Mouse (Mus musculus) intestine, embryonic 14.5 days (tissue): ENCODE results near the gene Gm9936. TPM values are rescaled to one million over a fixed set of nuclear protein-coding genes. Genes with fewer than 3 reads are reported as not detected.

ENCODE experiments used
- ATAC-seq: fragments of 200-750 bp; cut with Nextera tagmentation; replicated peaks from 2 replicates; pipeline ENCODE4 v1.8.0; 2017; ENCODE audit warnings: low read depth, moderate number of reproducible peaks, moderate TSS enrichment, moderate library complexity; ENCODE audit not compliant: low FRiP score, low TSS enrichment
- DNase-seq: peaks from one replicate; pipeline ENCODE4 v3.0.0-alpha.2; 2018; ENCODE audit warnings: low spot score
- H3K27ac ChIP-seq: fragments of 300-500 bp; sonication (generic); 2 replicates; pipeline ENCODE4 v1.5.1; 2014; ENCODE audit warnings: low read depth, mild to moderate bottlenecking, control low read depth
- H3K27me3 ChIP-seq: fragments of 300-500 bp; sonication (generic); replicated peaks from 2 replicates; pipeline ENCODE4 v1.6.1; 2014; ENCODE audit warnings: low read length, control low read depth; ENCODE audit not compliant: control insufficient read depth, insufficient read depth
- H3K36me3 ChIP-seq: fragments of 300-500 bp; sonication (generic); 2 replicates; pipeline ENCODE4 v1.6.1; 2014; ENCODE audit warnings: low read length, control low read depth; ENCODE audit not compliant: control insufficient read depth, insufficient read depth
- H3K4me1 ChIP-seq: fragments of 300-500 bp; sonication (generic); replicated peaks from 2 replicates; pipeline ENCODE4 v1.6.1; 2014; ENCODE audit warnings: low read length, control low read depth, mixed read lengths; ENCODE audit not compliant: control insufficient read depth, insufficient read depth
- H3K4me2 ChIP-seq: fragments of 300-500 bp; sonication (generic); 2 replicates; pipeline ENCODE4 v1.6.1; 2014; ENCODE audit warnings: low read length
- H3K4me3 ChIP-seq: fragments of 300-500 bp; sonication (generic); 2 replicates; pipeline ENCODE4 v1.5.1; 2014; ENCODE audit warnings: low read depth, low read length, control low read depth, mixed read lengths
- H3K9ac ChIP-seq: fragments of 300-500 bp; sonication (generic); 2 replicates; pipeline ENCODE4 v1.6.1; 2014; ENCODE audit warnings: mild to moderate bottlenecking, low read length
- H3K9me3 ChIP-seq: fragments of 300-500 bp; sonication (generic); 2 replicates; pipeline ENCODE4 v1.6.1; 2016; ENCODE audit warnings: low read length, control low read depth; ENCODE audit not compliant: control insufficient read depth
- WGBS: fragments of 180-500 bp; shearing (Covaris S2); extraction: QIAGEN DNeasy Blood & Tissue Kit; methylation state at CpG from one replicate; pipeline ENCODE4 v1.1.7; 2014; 5-methylcytosine and 5-hydroxymethylcytosine counted together
- polyA plus RNA-seq: library from polyadenylated mRNA; unstranded; fragments of >200 nt; fragmentation: Nextera tagmentation; extraction: Ambion mirVana; gene quantifications from 2 replicates; pipeline ENCODE4 v1.2.1, GENCODE M21; 2014

Gm9936 gene
- polyA plus RNA-seq, 1 experiment from 2014 or later, result 0.38 TPM

DNA sequence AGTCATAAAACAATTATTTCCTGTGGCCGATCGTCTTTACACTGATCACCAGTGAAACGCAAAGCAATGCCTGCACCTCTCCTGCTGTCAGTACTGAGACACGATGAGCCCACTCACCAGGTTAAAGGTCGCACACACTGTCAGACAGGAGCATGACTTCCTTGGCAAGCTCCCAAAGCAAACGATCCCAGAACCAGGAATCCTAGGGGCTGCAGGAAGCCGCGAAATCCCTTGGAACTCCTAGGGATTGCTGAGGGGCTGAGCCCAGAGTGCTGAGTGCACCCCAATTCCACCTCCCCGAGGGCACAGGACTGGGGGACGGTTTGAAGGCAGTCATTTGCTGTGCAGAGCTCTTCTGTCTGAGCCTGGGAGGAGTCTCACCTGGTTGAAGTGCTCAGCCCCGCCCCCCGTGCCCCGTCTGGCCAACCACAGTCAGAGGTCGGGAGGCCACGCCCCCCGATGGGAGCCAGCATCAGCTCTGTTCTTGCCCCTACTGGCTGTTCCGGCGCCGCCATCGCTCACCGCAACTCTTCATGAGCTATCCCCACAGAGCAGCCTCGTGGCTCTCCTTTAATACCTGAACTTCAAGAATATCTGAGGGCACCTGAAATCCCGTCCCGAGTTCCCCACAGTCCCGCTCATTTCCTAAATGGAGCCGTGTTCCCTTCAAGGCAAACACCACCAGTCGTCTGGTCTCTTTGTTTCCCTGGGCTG lies 32.3 kb downstream of the Gm9936 start:
- DNase-seq (peak; percentile 88), ATAC-seq (peak; percentile 87)
- H3K4me2 ChIP-seq, result peak overlapping the region; percentile 50

GRCm38 (mm10) chr5:114824197-114824596 lies 34.3 kb downstream of the Gm9936 start:
- no peaks in the 10 kb centered on the region for H3K27me3 ChIP-seq
- ATAC-seq (no peak), DNase-seq (peak; percentile 80)
- H3K4me1 ChIP-seq, result no peaks in the 10 kb centered on the region
- H3K9ac ChIP-seq, result no peak overlapping the region
- H3K4me2 ChIP-seq, result no peak overlapping the region
- no peak overlapping the region for H3K4me3 ChIP-seq
- 21% methylated on average over 9 of the region's 9 CpGs for WGBS
- no peaks in the 10 kb centered on the region; the same call in 1 of the 2 replicates for H3K36me3 ChIP-seq
- no peaks in the 10 kb centered on the region for H3K9me3 ChIP-seq
- no peak overlapping the region for H3K27ac ChIP-seq

More for the DNA sequence above, 32.3 kb downstream of the Gm9936 start:
- Histone ChIP-seq H3K27me3 (no peaks in the 10 kb centered on the region), H3K36me3 (no peaks in the 10 kb centered on the region; the same call in 1 of the 2 replicates), H3K4me3 (peak overlapping the region; percentile 39), H3K9me3 (no peaks in the 10 kb centered on the region), H3K9ac (peak overlapping the region; percentile 47; the same call in 1 of the 2 replicates), H3K4me1 (no peaks in the 10 kb centered on the region), H3K27ac (no peak overlapping the region)
- 7% methylated on average over 27 of the region's 27 CpGs for WGBS

DNA sequence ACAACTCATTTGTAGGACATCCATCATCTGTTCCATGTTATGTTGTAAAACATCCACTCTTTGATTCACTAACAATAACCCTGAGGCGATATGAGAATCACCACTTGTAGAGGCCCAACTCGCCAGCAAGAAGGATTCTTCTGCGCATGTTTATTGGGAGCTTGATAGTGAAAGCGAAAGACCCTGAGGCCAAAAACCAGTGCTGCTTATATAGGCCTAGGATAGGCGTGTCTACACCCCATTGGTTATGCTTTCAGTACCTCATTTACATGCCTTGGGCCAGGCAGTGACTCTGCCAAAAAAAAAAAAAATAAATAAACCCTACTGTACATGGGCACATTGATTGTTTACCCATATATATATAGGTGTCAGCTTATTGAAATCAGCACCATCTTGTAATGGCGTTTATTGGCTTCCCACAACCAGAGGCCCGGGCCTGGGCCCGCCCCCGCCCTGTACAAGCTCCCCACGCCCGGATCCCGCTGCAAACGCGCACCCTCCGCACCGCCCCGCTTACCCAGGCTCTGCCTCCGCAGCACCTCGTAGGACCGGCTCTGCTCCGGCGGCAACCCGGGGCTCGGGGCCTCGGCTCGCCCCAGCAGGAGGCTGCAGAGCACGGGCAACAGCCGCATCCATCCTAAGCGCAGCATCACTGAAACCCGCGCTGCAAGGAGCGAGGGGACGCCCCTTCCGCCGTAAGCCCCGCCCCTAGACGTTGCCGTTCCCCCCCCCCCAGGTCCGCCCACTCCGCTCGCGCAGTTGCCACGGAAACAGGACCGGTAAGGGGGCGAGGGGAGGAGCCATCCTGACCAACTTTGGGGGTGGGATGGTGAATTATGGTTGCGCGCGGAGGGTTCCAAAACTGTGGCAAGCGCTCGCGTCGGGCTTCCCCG lies 35.4 kb downstream of the Gm9936 start, which contains the start of gene 1500011B03Rik:
TSS of gene 1500011B03Rik (minus strand) at position 673 of the 893 bp plus-strand sequence.
- no peaks in the 10 kb centered on the region for H3K9me3 ChIP-seq
- WGBS, result 7% methylated on average over 53 of the region's 53 CpGs
- H3K4me2 ChIP-seq, result peak within 1 kb of the TSS; percentile 51
- no peaks in the 10 kb centered on the region; the same call in 1 of the 2 replicates for H3K36me3 ChIP-seq
- no peak within 1 kb of the TSS for H3K27ac ChIP-seq
- peak within 1 kb of the TSS; percentile 64 for H3K4me3 ChIP-seq
- H3K9ac ChIP-seq, result peak within 1 kb of the TSS; percentile 64
- DNase-seq, result peak; percentile 91
- peak; percentile 81 for ATAC-seq
- H3K27me3 ChIP-seq, result no peaks in the 10 kb centered on the region
- H3K4me1 ChIP-seq, result no peaks in the 10 kb centered on the region

DNA sequence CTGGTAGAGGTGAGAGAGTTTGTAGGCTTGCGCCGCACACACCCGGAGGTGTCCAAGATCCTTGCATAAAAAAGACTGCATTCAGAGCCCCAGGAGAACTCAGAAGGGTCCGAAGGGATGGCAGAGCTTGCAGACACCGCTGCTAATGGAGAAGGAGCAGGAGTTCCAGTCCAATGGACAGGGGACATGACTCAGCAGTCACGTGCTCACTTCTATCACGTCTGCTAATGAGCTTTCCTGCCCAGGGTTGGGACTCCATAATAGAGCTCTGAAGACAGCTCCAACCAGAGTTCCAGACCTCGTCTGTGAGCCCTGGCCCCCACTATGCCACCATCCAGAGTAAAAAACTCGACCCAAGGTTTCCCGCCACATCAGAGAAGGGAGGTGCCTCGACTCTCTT lies 40.4 kb downstream of the Gm9936 start:
- Histone ChIP-seq H3K4me2 (no peak overlapping the region), H3K9me3 (0 out of 2 replicates have a peak, but pooled peaks cover 2% of the 10 kb centered on the region), H3K4me3 (no peak overlapping the region), H3K27ac (no peak overlapping the region), H3K9ac (no peak overlapping the region), H3K36me3 (no peaks in the 10 kb centered on the region; the same call in 1 of the 2 replicates), H3K27me3 (no peaks in the 10 kb centered on the region), H3K4me1 (no peaks in the 10 kb centered on the region)
- DNase-seq, result no peak
- no peak for ATAC-seq
- WGBS, result 77% methylated on average over 10 of the region's 11 CpGs

GRCm38 (mm10) chr5:114816599-114816998 lies 41.9 kb downstream of the Gm9936 start:
- no peaks in the 10 kb centered on the region for H3K27me3 ChIP-seq
- no peaks in the 10 kb centered on the region for H3K4me1 ChIP-seq
- no peak for DNase-seq
- ATAC-seq, result no peak
- no peak overlapping the region for H3K9ac ChIP-seq
- no peaks in the 10 kb centered on the region; the same call in 1 of the 2 replicates for H3K36me3 ChIP-seq
- 0 out of 2 replicates have a peak, but pooled peaks cover 2% of the 10 kb centered on the region for H3K9me3 ChIP-seq
- 55% methylated on average over 6 of the region's 6 CpGs for WGBS
- H3K4me3 ChIP-seq, result no peak overlapping the region
- H3K27ac ChIP-seq, result no peak overlapping the region
- no peak overlapping the region for H3K4me2 ChIP-seq

DNA sequence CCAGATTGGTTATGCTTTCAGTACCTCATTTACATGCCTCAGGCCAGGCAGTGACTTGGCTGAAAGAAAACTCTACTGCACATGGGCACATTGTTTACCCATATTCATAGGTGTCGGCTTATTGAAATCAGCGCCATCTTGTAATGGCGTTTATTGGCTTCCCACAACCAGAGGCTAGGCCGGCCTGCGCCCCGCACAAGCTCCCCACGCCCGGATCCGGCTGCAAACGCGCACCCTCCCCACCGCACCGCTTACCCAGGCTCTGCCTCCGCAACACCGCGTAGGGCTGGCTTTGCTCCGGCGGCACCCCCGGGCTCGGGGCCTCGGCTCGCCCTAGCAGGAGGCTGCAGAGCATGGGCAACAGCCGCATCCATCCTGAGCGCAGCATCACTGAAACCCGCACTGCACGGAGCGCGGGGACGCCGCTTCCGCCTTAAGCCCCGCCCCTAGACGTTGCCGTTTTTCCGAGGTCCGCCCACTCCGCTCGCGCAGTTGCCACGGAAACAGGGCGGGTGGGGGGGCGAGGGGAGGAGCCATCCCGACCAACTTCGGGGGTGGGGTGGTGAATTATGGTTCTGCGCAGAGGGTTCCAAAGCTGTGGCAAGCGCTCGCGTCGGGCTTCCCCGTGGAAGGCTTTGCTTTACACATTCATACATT lies 44.8 kb downstream of the Gm9936 start:
- Histone ChIP-seq H3K9me3 (0 out of 2 replicates have a peak, but pooled peaks cover 2% of the 10 kb centered on the region), H3K4me1 (no peaks in the 10 kb centered on the region), H3K36me3 (peaks cover 16% of the 10 kb centered on the region), H3K27me3 (no peaks in the 10 kb centered on the region), H3K4me3 (peak overlapping the region; percentile 86), H3K4me2 (peak overlapping the region; percentile 54), H3K27ac (peak overlapping the region; percentile 82), H3K9ac (peak overlapping the region; percentile 78)
- ATAC-seq, result peak; percentile 94
- DNase-seq, result peak; percentile 95
- WGBS, result 2% methylated on average over 50 of the region's 50 CpGs

DNA sequence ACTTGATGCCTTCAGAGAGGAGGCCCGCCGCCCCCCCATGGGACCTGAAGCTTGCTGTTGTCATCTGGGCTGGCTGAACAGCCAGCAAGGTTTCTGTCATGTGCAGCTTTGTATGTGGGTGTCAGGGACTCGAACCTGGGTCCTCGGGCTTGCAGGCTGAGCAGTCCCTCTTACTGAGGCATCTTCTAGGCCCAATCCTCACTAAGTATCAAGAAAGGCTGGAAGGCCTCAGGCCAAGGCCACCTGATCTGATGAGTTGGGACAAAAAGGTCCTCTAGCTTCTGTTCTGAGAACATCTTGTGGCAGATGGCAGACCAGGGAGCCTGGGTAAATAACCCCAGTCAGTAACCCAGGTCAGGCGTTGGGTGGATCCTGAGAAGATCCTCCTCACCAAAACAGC lies 48.7 kb downstream of the Gm9936 start:
- DNase-seq (no peak), ATAC-seq (no peak)
- Histone ChIP-seq H3K4me1 (no peaks in the 10 kb centered on the region), H3K4me3 (no peak overlapping the region), H3K9me3 (no peaks in the 10 kb centered on the region), H3K27me3 (no peaks in the 10 kb centered on the region), H3K9ac (no peak overlapping the region), H3K4me2 (no peak overlapping the region), H3K27ac (no peak overlapping the region), H3K36me3 (peaks cover 38% of the 10 kb centered on the region)
- WGBS, result 91% methylated on average over 5 of the region's 5 CpGs

DNA sequence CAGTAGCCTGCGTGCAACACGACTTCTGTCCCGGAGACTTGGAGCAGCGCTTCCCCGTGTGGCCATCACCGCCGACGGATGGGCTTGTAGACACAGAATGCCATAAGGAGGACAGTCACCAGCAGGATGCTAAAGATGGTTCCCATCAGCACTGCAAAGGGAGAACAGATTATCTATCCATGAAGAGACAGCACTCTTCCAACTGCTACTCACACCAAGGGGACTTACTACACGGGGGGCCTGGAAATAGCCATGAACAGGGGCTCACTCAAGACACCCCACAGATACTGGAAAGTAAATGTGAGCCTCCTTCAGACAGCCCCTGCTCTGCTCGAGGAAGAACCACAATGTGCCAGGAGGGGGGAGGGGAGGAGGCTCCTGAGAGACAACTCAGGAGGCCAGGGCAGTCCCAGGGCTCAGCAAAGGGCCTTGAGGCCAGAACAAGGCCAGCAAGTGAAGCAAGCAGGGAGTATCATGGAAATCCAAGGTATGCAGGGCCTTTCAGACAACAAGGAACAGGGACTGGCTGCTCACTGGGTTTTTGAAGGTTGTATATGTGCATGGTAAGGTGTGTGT lies 49.2 kb downstream of the Gm9936 start:
- no peaks in the 10 kb centered on the region for H3K27me3 ChIP-seq
- H3K9ac ChIP-seq, result no peak overlapping the region
- H3K27ac ChIP-seq, result no peak overlapping the region
- H3K9me3 ChIP-seq, result no peaks in the 10 kb centered on the region
- peaks cover 44% of the 10 kb centered on the region for H3K36me3 ChIP-seq
- no peak for ATAC-seq
- no peak overlapping the region for H3K4me3 ChIP-seq
- 82% methylated on average over 10 of the region's 10 CpGs for WGBS
- no peaks in the 10 kb centered on the region for H3K4me1 ChIP-seq
- H3K4me2 ChIP-seq, result no peak overlapping the region
- no peak for DNase-seq
